ENCODE assay signal across 8 mouse cellular contexts in genomic region chr9:75037451-75038356, GRCm38 (mm10). TPM values are rescaled to one million over a fixed set of nuclear protein-coding genes. Genes with fewer than 3 reads are reported as not detected.
DNase-seq lines count a peak whose midpoint lies in the region; ATAC-seq lines count a peak whose summit lies in the region.

Gene Arpp19, plus strand, starts transcription at chr9:75037614.

- DNase-seq in CD8-positive naive resting alpha-beta T cell, adult 2 months (ENCODE audit: low read depth in 2 of 2, low spot score in 2 of 2) = peak; percentile 64 to 69
- peak; percentile 68 for DNase-seq in c-Kit-positive CD71-negative TER-119-negative erythroid progenitor cells, embryonic 14.5 days (ENCODE audit: low read depth)
- peak; percentile 92 for DNase-seq in forebrain, embryonic 11.5 days (ENCODE audit: low spot score)
- DNase-seq in kidney, postnatal 36 days = peak; percentile 90 to 91
- DNase-seq in telencephalon, adult 2 months (ENCODE audit: low read depth, low spot score) = peak; percentile 89

- under 1% methylated on average over 62 of the region's 73 CpGs for WGBS in forebrain, embryonic 11.5 days
- WGBS in heart, embryonic 16.5 days = under 1% methylated on average over 59 of the region's 73 CpGs
- WGBS in liver, embryonic 15.5 days (ENCODE audit: insufficient replicate concordance) = under 1% methylated on average over 73 of the region's 73 CpGs
- under 1% methylated on average over 72 of the region's 73 CpGs for WGBS in neural tube, embryonic 12.5 days

- H3K9me3 ChIP-seq in forebrain, embryonic 11.5 days (ENCODE audit: control insufficient read depth, low read length) = no peaks in the 10 kb centered on the region
- H3K9me3 ChIP-seq in heart, embryonic 16.5 days (replicated peaks; ENCODE audit: control insufficient read depth, low read length) = no peaks in the 10 kb centered on the region
- H3K9me3 ChIP-seq in liver, embryonic 15.5 days (replicated peaks) = no peaks in the 10 kb centered on the region
- no peaks in the 10 kb centered on the region for H3K9me3 ChIP-seq in neural tube, embryonic 12.5 days

- H3K9ac ChIP-seq in forebrain, embryonic 11.5 days (ENCODE audit: low read length) = peak within 1 kb of the TSS; percentile 91
- peak within 1 kb of the TSS; percentile 92 for H3K9ac ChIP-seq in heart, embryonic 16.5 days (ENCODE audit: low read length)
- peak within 1 kb of the TSS; percentile 82 for H3K9ac ChIP-seq in liver, embryonic 15.5 days
- peak within 1 kb of the TSS; percentile 83 for H3K9ac ChIP-seq in neural tube, embryonic 12.5 days

- ATAC-seq in forebrain, embryonic 11.5 days (replicated peaks; ENCODE audit: low FRiP score) = peak; percentile 95
- peak; percentile 96 for ATAC-seq in heart, embryonic 16.5 days (replicated peaks; ENCODE audit: extremely low read depth, insufficient read depth, low FRiP score)
- peak; percentile 85 for ATAC-seq in liver, embryonic 15.5 days (ENCODE audit: insufficient read depth)
- ATAC-seq in neural tube, embryonic 12.5 days (ENCODE audit: low FRiP score, low read depth) = peak; percentile 96

- peak within 1 kb of the TSS; percentile 37; the same call in 1 of the 2 replicates for H3K27ac ChIP-seq in forebrain, embryonic 11.5 days (ENCODE audit: low read depth, low read length)
- H3K27ac ChIP-seq in heart, embryonic 16.5 days (ENCODE audit: low read length) = peak within 1 kb of the TSS; percentile 53
- peak within 1 kb of the TSS; percentile 70 for H3K27ac ChIP-seq in liver, embryonic 15.5 days (replicated peaks)
- H3K27ac ChIP-seq in neural tube, embryonic 12.5 days = peak within 1 kb of the TSS; percentile 50

- peak within 1 kb of the TSS; percentile 98 for H3K4me3 ChIP-seq in forebrain, embryonic 11.5 days (ENCODE audit: low read depth, low read length)
- H3K4me3 ChIP-seq in heart, embryonic 16.5 days (ENCODE audit: low read length) = peak within 1 kb of the TSS; percentile 83
- peak within 1 kb of the TSS; percentile 86 for H3K4me3 ChIP-seq in liver, embryonic 15.5 days (replicated peaks)
- peak within 1 kb of the TSS; percentile 96 for H3K4me3 ChIP-seq in neural tube, embryonic 12.5 days

- H3K4me1 ChIP-seq in forebrain, embryonic 11.5 days (replicated peaks; ENCODE audit: control insufficient read depth, insufficient read depth, low read length) = peaks cover 3% of the 10 kb centered on the region; the same call in 1 of the 2 replicates
- peaks cover 7% of the 10 kb centered on the region for H3K4me1 ChIP-seq in heart, embryonic 16.5 days (ENCODE audit: control insufficient read depth, insufficient read depth, low read length)
- peaks cover 26% of the 10 kb centered on the region for H3K4me1 ChIP-seq in liver, embryonic 15.5 days (replicated peaks)
- H3K4me1 ChIP-seq in neural tube, embryonic 12.5 days = peaks cover 10% of the 10 kb centered on the region

- H3K4me2 ChIP-seq in forebrain, embryonic 11.5 days (ENCODE audit: low read depth, low read length, severe bottlenecking) = peak within 1 kb of the TSS; percentile 73
- peak within 1 kb of the TSS; percentile 83 for H3K4me2 ChIP-seq in heart, embryonic 16.5 days (ENCODE audit: low read depth, low read length)
- H3K4me2 ChIP-seq in liver, embryonic 15.5 days = peak within 1 kb of the TSS; percentile 83
- peak within 1 kb of the TSS; percentile 79 for H3K4me2 ChIP-seq in neural tube, embryonic 12.5 days (replicated peaks)

- H3K27me3 ChIP-seq in forebrain, embryonic 11.5 days (ENCODE audit: control insufficient read depth, insufficient read depth, low read length) = no peaks in the 10 kb centered on the region
- H3K27me3 ChIP-seq in heart, embryonic 16.5 days (ENCODE audit: control insufficient read depth, insufficient read depth, low read length) = no peaks in the 10 kb centered on the region
- H3K27me3 ChIP-seq in liver, embryonic 15.5 days = no peaks in the 10 kb centered on the region
- H3K27me3 ChIP-seq in neural tube, embryonic 12.5 days (replicated peaks) = no peaks in the 10 kb centered on the region

- H3K36me3 ChIP-seq in forebrain, embryonic 11.5 days (ENCODE audit: control insufficient read depth, insufficient read depth, low read length) = no peaks in the 10 kb centered on the region
- H3K36me3 ChIP-seq in heart, embryonic 16.5 days (ENCODE audit: control insufficient read depth, insufficient read depth) = no peaks in the 10 kb centered on the region
- 0 out of 2 replicates have a peak, but pooled peaks cover 3% of the 10 kb centered on the region for H3K36me3 ChIP-seq in liver, embryonic 15.5 days (replicated peaks)
- H3K36me3 ChIP-seq in neural tube, embryonic 12.5 days = no peaks in the 10 kb centered on the region

RNA-seq across cellular contexts. Expression of gene Arpp19, which starts in this region (rescaled TPM):
- 328 and 333 TPM in 2 replicates for polyA plus RNA-seq in forebrain, embryonic 11.5 days (2014; fragmentation: Nextera tagmentation; extraction: Ambion mirVana)
- polyA plus RNA-seq in heart, embryonic 16.5 days (2015; fragmentation: Nextera tagmentation; extraction: Ambion mirVana) = 187 and 195 TPM in 2 replicates
- polyA plus RNA-seq in liver, embryonic 15.5 days (2015; fragmentation: Nextera tagmentation; extraction: Ambion mirVana) = 87.5 and 116 TPM in 2 replicates
- 278 and 299 TPM in 2 replicates for polyA plus RNA-seq in neural tube, embryonic 12.5 days (2016; fragmentation: Nextera tagmentation; extraction: Ambion mirVana)

Comparison
In these comparisons a context has a peak if more than half of its experiments do, and no peak if none do; other contexts are left out.
1. Peak in every context shown above with its lines: DNase-seq, ATAC-seq, H3K4me3 ChIP-seq and H3K27ac ChIP-seq.